Mouse (Mus musculus): ENCODE results near the gene Lca5l.

The Lca5l gene

DNA sequence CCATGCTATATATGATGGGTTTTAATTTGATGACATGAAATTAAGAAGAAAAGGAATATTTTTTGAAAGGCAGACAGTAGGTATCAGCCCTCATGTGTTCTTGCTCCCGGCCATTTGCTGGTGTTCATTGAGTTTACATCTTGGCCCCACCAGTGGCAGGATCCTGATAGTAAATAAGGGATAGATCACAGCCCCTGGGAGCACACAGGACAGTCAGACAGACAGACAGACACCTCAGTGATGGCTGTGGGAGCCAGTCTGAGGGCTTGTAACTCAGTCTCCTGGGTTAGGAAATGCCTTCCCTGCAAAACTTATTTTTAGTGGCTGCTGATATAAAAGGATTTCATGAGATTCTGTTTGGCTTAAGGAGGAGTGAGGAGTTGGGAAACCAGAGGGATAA, 30.4 kb upstream of the Lca5l start:
- Histone ChIP-seq H3K27me3 (ENCODE audit: insufficient read depth, low read length) (no peaks in the 10 kb centered on the region), H3K4me1 (replicated peaks; ENCODE audit: low read depth, low read length) (no peaks in the 10 kb centered on the region), H3K9me3 (ENCODE audit: low read length) (no peaks in the 10 kb centered on the region), H3K36me3 (ENCODE audit: insufficient read depth, low read length) (no peaks in the 10 kb centered on the region), H3K4me3 (replicated peaks; ENCODE audit: low read length) (no peak overlapping the region)
- TF ChIP-seq CTCF (conservative IDR thresholded peaks at IDR 0.05; ENCODE audit: low read length): no peak
- no peak for TF ChIP-seq NANOG (IDR thresholded peaks at IDR 0.05; ENCODE audit: borderline replicate concordance, low read length)
- TF ChIP-seq POU5F1 (IDR thresholded peaks at IDR 0.05; ENCODE audit: borderline replicate concordance, low read length): no peak

DNA sequence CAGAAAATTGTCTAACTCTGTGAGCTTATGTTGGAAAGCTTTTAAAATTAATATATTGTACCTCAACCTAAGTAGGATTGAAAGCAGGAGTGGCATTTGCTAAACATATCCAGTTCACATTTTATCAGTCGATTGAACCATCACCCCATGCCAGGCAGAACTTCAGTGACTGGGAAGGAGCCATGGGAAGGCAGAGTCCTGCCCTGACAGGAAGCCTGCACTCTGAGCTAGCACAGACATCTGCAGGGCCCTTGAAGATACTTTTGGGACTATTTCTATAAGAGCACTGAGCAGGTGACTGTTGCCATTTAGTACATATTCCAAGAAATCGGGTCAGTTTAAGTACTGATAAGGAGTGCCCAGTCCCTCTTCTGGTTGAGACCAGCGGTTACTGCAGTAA, 29.9 kb upstream of the Lca5l start:
- H3K36me3 ChIP-seq (ENCODE audit: insufficient read depth, low read length): no peaks in the 10 kb centered on the region
- no peaks in the 10 kb centered on the region for H3K4me1 ChIP-seq (replicated peaks; ENCODE audit: low read depth, low read length)
- H3K27me3 ChIP-seq (ENCODE audit: insufficient read depth, low read length): no peaks in the 10 kb centered on the region
- TF ChIP-seq NANOG (IDR thresholded peaks at IDR 0.05; ENCODE audit: borderline replicate concordance, low read length) (no peak), CTCF (conservative IDR thresholded peaks at IDR 0.05; ENCODE audit: low read length) (no peak), POU5F1 (IDR thresholded peaks at IDR 0.05; ENCODE audit: borderline replicate concordance, low read length) (no peak)
- H3K4me3 ChIP-seq (replicated peaks; ENCODE audit: low read length): no peak overlapping the region
- no peaks in the 10 kb centered on the region for H3K9me3 ChIP-seq (ENCODE audit: low read length)

DNA sequence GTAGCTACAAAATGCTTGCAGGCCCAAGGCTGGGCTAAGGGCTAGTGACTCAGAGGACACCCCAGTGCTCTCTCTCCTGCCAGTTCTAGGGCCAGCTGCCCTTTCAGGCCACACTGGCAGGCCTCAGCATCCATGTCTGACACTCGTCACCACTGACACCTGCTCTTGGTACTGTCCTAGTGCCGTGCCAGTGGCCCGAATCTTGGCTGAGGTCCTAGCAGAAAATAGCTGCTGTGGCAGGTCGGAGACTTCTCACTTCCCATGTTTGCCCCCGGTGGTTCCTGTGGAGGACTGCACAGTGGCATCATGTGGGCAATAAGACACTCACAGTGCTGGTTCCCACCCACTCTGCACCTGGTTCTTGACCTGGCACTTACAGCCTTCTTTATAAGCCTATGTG, 29.4 kb upstream of the Lca5l start:
- Histone ChIP-seq H3K9me3 (ENCODE audit: low read length) (no peaks in the 10 kb centered on the region), H3K4me3 (replicated peaks; ENCODE audit: low read length) (no peak overlapping the region), H3K27me3 (ENCODE audit: insufficient read depth, low read length) (no peaks in the 10 kb centered on the region), H3K4me1 (replicated peaks; ENCODE audit: low read depth, low read length) (no peaks in the 10 kb centered on the region), H3K36me3 (ENCODE audit: insufficient read depth, low read length) (no peaks in the 10 kb centered on the region)
- TF ChIP-seq NANOG (IDR thresholded peaks at IDR 0.05; ENCODE audit: borderline replicate concordance, low read length): no peak
- TF ChIP-seq POU5F1 (IDR thresholded peaks at IDR 0.05; ENCODE audit: borderline replicate concordance, low read length): no peak

DNA sequence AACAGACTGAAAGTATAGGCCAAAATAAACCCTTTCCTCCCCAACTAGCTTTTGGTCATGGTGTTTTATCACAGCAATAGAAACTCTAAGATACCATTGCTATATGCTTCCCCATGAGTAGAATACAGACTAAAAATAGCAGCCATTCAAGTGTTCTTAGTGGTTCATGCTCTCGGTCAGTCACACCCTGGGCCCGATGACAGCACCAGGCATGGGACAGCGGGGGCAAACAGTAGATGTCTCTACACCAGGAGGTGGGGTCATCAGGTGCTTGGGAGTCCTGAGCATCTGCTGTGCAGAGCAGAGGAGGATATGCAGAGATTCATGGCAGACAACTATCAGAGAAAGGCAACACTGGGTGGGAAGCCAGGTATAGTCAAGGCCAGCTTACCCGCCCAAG, 21.0 kb upstream of the Lca5l start:
- TF ChIP-seq CTCF (conservative IDR thresholded peaks at IDR 0.05; ENCODE audit: low read length) (no peak), POU5F1 (IDR thresholded peaks at IDR 0.05; ENCODE audit: borderline replicate concordance, low read length) (no peak), NANOG (IDR thresholded peaks at IDR 0.05; ENCODE audit: borderline replicate concordance, low read length) (no peak)
- Histone ChIP-seq H3K4me1 (replicated peaks; ENCODE audit: low read depth, low read length) (no peaks in the 10 kb centered on the region), H3K9me3 (ENCODE audit: low read length) (no peaks in the 10 kb centered on the region; the same call in 1 of the 2 replicates), H3K27me3 (ENCODE audit: insufficient read depth, low read length) (no peaks in the 10 kb centered on the region), H3K4me3 (replicated peaks; ENCODE audit: low read length) (no peak overlapping the region), H3K36me3 (ENCODE audit: insufficient read depth, low read length) (no peaks in the 10 kb centered on the region)

DNA sequence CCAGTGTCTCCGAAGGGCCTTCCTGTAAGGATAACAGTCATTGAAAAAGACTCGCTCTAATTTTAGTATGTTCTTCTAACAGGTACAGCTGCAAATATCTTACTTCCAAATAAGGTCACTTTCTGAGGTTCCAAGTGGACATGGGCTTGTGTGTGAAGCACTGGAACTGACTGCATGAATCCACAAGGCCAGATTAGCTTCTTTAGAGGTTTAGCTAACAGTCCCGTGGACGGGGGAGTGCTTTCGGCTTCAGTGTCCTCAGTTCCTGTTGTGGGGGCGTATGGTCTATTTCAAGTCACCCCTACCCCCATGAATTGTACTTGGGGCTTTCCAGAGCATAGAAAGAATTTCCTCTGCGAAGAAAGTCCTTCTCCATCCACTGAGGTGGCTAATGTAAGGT, 18.8 kb upstream of the Lca5l start:
- no peak overlapping the region for H3K4me3 ChIP-seq (replicated peaks; ENCODE audit: low read length)
- no peaks in the 10 kb centered on the region for H3K4me1 ChIP-seq (replicated peaks; ENCODE audit: low read depth, low read length)
- TF ChIP-seq CTCF (conservative IDR thresholded peaks at IDR 0.05; ENCODE audit: low read length) (no peak), POU5F1 (IDR thresholded peaks at IDR 0.05; ENCODE audit: borderline replicate concordance, low read length) (no peak), NANOG (IDR thresholded peaks at IDR 0.05; ENCODE audit: borderline replicate concordance, low read length) (no peak)
- no peaks in the 10 kb centered on the region for H3K27me3 ChIP-seq (ENCODE audit: insufficient read depth, low read length)
- H3K9me3 ChIP-seq (ENCODE audit: low read length): no peaks in the 10 kb centered on the region; the same call in 1 of the 2 replicates
- H3K36me3 ChIP-seq (ENCODE audit: insufficient read depth, low read length): no peaks in the 10 kb centered on the region

DNA sequence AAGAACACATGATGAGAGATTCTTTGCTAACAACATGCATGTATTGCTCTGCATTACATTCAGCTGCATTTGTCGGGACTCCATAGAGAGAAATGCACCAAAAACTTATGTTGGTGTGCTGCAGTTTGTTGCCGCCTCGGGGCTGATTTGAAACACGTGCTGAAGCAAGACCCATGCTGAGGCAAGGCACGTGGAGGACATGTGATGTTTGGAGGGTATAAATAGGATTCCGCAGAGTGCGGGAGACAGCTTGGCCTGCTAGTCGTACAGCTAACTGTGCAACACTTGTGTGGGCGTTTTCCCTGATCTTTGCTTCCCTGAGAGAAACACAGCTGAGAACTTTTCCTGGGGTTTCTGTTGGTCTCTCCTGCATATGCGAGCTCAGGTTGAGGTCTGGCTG, 17.7 kb upstream of the Lca5l start:
- Histone ChIP-seq H3K4me1 (replicated peaks; ENCODE audit: low read depth, low read length) (no peaks in the 10 kb centered on the region), H3K9me3 (ENCODE audit: low read length) (no peaks in the 10 kb centered on the region; the same call in 1 of the 2 replicates), H3K27me3 (ENCODE audit: insufficient read depth, low read length) (no peaks in the 10 kb centered on the region), H3K4me3 (replicated peaks; ENCODE audit: low read length) (no peak overlapping the region), H3K36me3 (ENCODE audit: insufficient read depth, low read length) (no peaks in the 10 kb centered on the region)
- TF ChIP-seq POU5F1 (IDR thresholded peaks at IDR 0.05; ENCODE audit: borderline replicate concordance, low read length): no peak
- no peak for TF ChIP-seq NANOG (IDR thresholded peaks at IDR 0.05; ENCODE audit: borderline replicate concordance, low read length)
- TF ChIP-seq CTCF (conservative IDR thresholded peaks at IDR 0.05; ENCODE audit: low read length): no peak

DNA sequence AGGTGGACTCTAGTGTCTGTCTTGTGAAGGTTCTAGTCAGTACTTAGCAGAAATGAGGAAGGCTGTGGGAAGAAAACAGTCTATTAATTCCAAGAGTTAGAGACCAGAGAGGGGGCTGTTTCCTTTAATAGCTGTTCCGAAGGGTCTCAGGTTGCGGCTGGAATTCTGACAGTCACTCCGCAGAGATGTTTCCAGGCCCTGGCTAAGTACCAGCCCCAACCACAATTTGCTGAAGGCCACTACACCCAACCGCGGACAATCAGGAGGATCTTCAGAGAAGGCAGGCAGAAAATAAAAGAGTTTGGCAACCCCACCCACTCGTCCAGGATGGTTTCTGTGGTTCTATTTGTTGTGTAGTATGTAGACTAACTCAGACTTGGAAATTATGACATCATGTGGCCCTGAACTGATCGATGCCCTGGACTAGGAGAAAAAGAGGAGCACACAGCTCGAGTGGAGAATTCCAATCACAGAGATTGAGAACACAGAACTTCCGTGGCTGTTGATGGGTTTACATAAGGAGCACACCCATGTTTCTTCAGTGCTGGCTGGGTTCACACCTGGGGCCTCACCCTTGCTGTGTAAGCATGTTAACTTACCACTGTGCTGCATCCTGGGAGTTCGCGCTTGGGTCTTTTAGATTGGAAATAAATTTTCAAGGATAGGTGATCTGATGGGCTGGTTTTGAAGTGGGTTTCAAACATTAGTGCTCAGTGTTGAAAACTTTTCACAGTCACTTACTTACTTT, 9.6 kb upstream of the Lca5l start:
- TF ChIP-seq CTCF (conservative IDR thresholded peaks at IDR 0.05; ENCODE audit: low read length) (no peak), NANOG (IDR thresholded peaks at IDR 0.05; ENCODE audit: borderline replicate concordance, low read length) (no peak)
- no peak overlapping the region for H3K4me3 ChIP-seq (replicated peaks; ENCODE audit: low read length)
- no peaks in the 10 kb centered on the region for H3K36me3 ChIP-seq (ENCODE audit: insufficient read depth, low read length)
- H3K27me3 ChIP-seq (ENCODE audit: insufficient read depth, low read length): peaks cover 14% of the 10 kb centered on the region
- H3K4me1 ChIP-seq (replicated peaks; ENCODE audit: low read depth, low read length): peaks cover 16% of the 10 kb centered on the region
- H3K9me3 ChIP-seq (ENCODE audit: low read length): no peaks in the 10 kb centered on the region

DNA sequence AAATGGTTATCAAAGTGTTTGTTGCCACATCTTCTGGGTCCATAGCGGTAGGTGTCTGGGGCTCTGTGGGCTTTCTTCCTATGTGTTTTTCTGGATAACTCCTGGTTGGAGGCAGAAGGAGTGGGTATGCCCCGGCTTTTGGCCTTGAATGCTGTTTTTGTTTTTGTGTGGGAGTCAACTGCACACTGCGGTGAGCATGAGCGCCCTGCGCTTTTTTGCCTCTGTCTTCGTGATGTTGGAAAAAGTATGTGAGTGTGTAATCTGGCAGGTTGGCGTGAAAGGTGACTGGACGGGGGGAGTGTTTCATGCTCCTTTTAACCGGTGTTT, 8.6 kb upstream of the Lca5l start:
- TF ChIP-seq NANOG (IDR thresholded peaks at IDR 0.05; ENCODE audit: borderline replicate concordance, low read length) (no peak), POU5F1 (IDR thresholded peaks at IDR 0.05; ENCODE audit: borderline replicate concordance, low read length) (no peak), CTCF (conservative IDR thresholded peaks at IDR 0.05; ENCODE audit: low read length) (no peak)

More for the DNA sequence above, 8.6 kb upstream of the Lca5l start:
- Histone ChIP-seq H3K4me3 (replicated peaks; ENCODE audit: low read length) (peak overlapping the region; percentile 73), H3K4me1 (replicated peaks; ENCODE audit: low read depth, low read length) (peaks cover 16% of the 10 kb centered on the region), H3K9me3 (ENCODE audit: low read length) (peaks cover 1% of the 10 kb centered on the region; the same call in 1 of the 2 replicates), H3K36me3 (ENCODE audit: insufficient read depth, low read length) (no peaks in the 10 kb centered on the region), H3K27me3 (ENCODE audit: insufficient read depth, low read length) (peaks cover 14% of the 10 kb centered on the region)

Measured in E14TG2a.4 (cell line).